Mouse (Mus musculus) limb, embryonic 14.5 days (tissue): ENCODE measurements around the gene Phlpp1. TPM values are rescaled to one million over a fixed set of nuclear protein-coding genes. Genes with fewer than 3 reads are reported as not detected.

Experiments used
- ATAC-seq: fragments of 200-750 bp; cut with Nextera tagmentation; 2 replicates; pipeline ENCODE4 v1.8.0; 2017; ENCODE audit warnings: low read depth, moderate number of reproducible peaks, moderate TSS enrichment; ENCODE audit not compliant: low FRiP score
- DNase-seq: peaks from one replicate; pipeline ENCODE4 v3.0.0-alpha.2; 2015; ENCODE audit warnings: low spot score
- H3K27ac ChIP-seq: fragments of 300-500 bp; sonication (generic); replicated peaks from 2 replicates; pipeline ENCODE4 v1.5.1; 2014; ENCODE audit warnings: low read depth, mild to moderate bottlenecking, low read length, moderate library complexity, mixed read lengths
- H3K27me3 ChIP-seq: fragments of 300-500 bp; sonication (generic); 2 replicates; pipeline ENCODE4 v1.6.1; 2014; ENCODE audit warnings: low read length, mixed read lengths; ENCODE audit not compliant: control insufficient read depth, insufficient read depth
- H3K36me3 ChIP-seq: fragments of 300-500 bp; sonication (generic); 2 replicates; pipeline ENCODE4 v1.6.1; 2014; ENCODE audit warnings: mild to moderate bottlenecking, low read length, moderate library complexity, mixed read lengths; ENCODE audit not compliant: control insufficient read depth, insufficient read depth
- H3K4me1 ChIP-seq: fragments of 300-500 bp; sonication (generic); 2 replicates; pipeline ENCODE4 v1.6.1; 2014; ENCODE audit warnings: antibody characterized with exemption, low read length, mixed read lengths; ENCODE audit not compliant: control insufficient read depth, insufficient read depth
- H3K4me2 ChIP-seq: fragments of 300-500 bp; sonication (generic); replicated peaks from 2 replicates; pipeline ENCODE4 v1.6.1; 2014; ENCODE audit warnings: low read depth, mild to moderate bottlenecking, low read length, moderate library complexity; ENCODE audit not compliant: severe bottlenecking
- H3K4me3 ChIP-seq: fragments of 300-500 bp; sonication (generic); replicated peaks from 2 replicates; pipeline ENCODE4 v1.5.1; 2014; ENCODE audit warnings: low read length
- H3K9ac ChIP-seq: fragments of 300-500 bp; sonication (generic); 2 replicates; pipeline ENCODE4 v1.6.1; 2014; ENCODE audit warnings: mild to moderate bottlenecking, low read depth, low read length, moderate library complexity; ENCODE audit not compliant: severe bottlenecking
- H3K9me3 ChIP-seq: fragments of 300-500 bp; sonication (generic); 2 replicates; pipeline ENCODE4 v1.6.1; 2016; ENCODE audit warnings: low read length; ENCODE audit not compliant: control insufficient read depth
- POLR2A ChIP-seq: fragments of 200-500 bp; IDR thresholded peaks from 2 replicates; pipeline ENCODE4 v1.8.0; 2012; ENCODE audit warnings: inconsistent platforms, mild to moderate bottlenecking, moderate library complexity, borderline replicate concordance; ENCODE audit not compliant: insufficient read depth, insufficient read length; ENCODE audit errors: extremely low read depth
- WGBS: fragments of 180-500 bp; shearing (Covaris S2); extraction: QIAGEN DNeasy Blood & Tissue Kit; methylation state at CpG from one replicate; pipeline ENCODE4 v1.1.7; 2014; 5-methylcytosine and 5-hydroxymethylcytosine counted together
- polyA plus RNA-seq, 2 experiments: library from polyadenylated mRNA; depleted of rRNA in 1 of 2; stranded (reverse) in 1 of 2; unstranded in 1 of 2; fragments of >200 nt; fragmentation: Nextera tagmentation in 1 of 2; extraction: Ambion mirVana in 1 of 2; gene quantifications; 2 replicates each; pipeline versions ENCODE4 v1.2.1 to v1.2.3; 2012 to 2014

Gene Phlpp1
- polyA plus RNA-seq, 2 experiments: 3.9 to 9.3 TPM

- no peak overlapping the region for H3K4me2 ChIP-seq
- no peaks in the 10 kb centered on the region for H3K9me3 ChIP-seq
- no peak overlapping the region for H3K27ac ChIP-seq
- no peaks in the 10 kb centered on the region for H3K4me1 ChIP-seq
- H3K4me3 ChIP-seq: no peak overlapping the region
- ATAC-seq (0 out of 2 replicates have a peak, but pooled peaks have one; percentile 41), DNase-seq (no peak)
- H3K36me3 ChIP-seq: 0 out of 2 replicates have a peak, but pooled peaks cover 9% of the 10 kb centered on the region
- WGBS: 86% methylated on average over 4 of the region's 4 CpGs
- no peak for TF ChIP-seq POLR2A
- H3K27me3 ChIP-seq: no peaks in the 10 kb centered on the region
- no peak overlapping the region for H3K9ac ChIP-seq
Observed at GRCm38 (mm10) chr1:106353993-106354392, 182.4 kb downstream of the Phlpp1 start.

- Histone ChIP-seq H3K4me3 (no peak overlapping the region), H3K4me2 (no peak overlapping the region), H3K27me3 (no peaks in the 10 kb centered on the region), H3K36me3 (no peaks in the 10 kb centered on the region), H3K9me3 (no peaks in the 10 kb centered on the region), H3K9ac (no peak overlapping the region), H3K27ac (no peak overlapping the region), H3K4me1 (no peaks in the 10 kb centered on the region)
- TF ChIP-seq POLR2A: no peak
- DNase-seq (no peak), ATAC-seq (no peak)
Observed at GRCm38 (mm10) chr1:106359474-106359873, 187.9 kb downstream of the Phlpp1 start.

- no peak overlapping the region for H3K27ac ChIP-seq
- ATAC-seq (no peak), DNase-seq (no peak)
- no peaks in the 10 kb centered on the region for H3K9me3 ChIP-seq
- no peak for TF ChIP-seq POLR2A
- WGBS: 75% methylated on average over 3 of the region's 3 CpGs
- no peak overlapping the region for H3K4me3 ChIP-seq
- H3K9ac ChIP-seq: no peak overlapping the region
- H3K27me3 ChIP-seq: no peaks in the 10 kb centered on the region
- no peaks in the 10 kb centered on the region for H3K36me3 ChIP-seq
- H3K4me1 ChIP-seq: no peaks in the 10 kb centered on the region
- no peak overlapping the region for H3K4me2 ChIP-seq
Observed at GRCm38 (mm10) chr1:106362841-106363604, 191.5 kb downstream of the Phlpp1 start.

- Histone ChIP-seq H3K36me3 (peaks cover 11% of the 10 kb centered on the region; the same call in 1 of the 2 replicates), H3K4me1 (no peaks in the 10 kb centered on the region), H3K4me2 (no peak overlapping the region), H3K9ac (no peak overlapping the region), H3K27me3 (no peaks in the 10 kb centered on the region), H3K9me3 (no peaks in the 10 kb centered on the region), H3K4me3 (no peak overlapping the region), H3K27ac (no peak overlapping the region)
- ATAC-seq (no peak), DNase-seq (no peak)
- WGBS: 84% methylated on average over 3 of the region's 3 CpGs
- TF ChIP-seq POLR2A: no peak
Observed at GRCm38 (mm10) chr1:106369330-106369729, 197.8 kb downstream of the Phlpp1 start.

GRCm38 (mm10) chr1:106372446-106372845 is 200.9 kb downstream of the Phlpp1 start:
- H3K4me3 ChIP-seq: no peak overlapping the region
- no peak for TF ChIP-seq POLR2A
- H3K9ac ChIP-seq: no peak overlapping the region
- H3K4me2 ChIP-seq: no peak overlapping the region
- no peaks in the 10 kb centered on the region for H3K27me3 ChIP-seq
- ATAC-seq: no peak
- no peak overlapping the region for H3K27ac ChIP-seq
- peaks cover 14% of the 10 kb centered on the region for H3K36me3 ChIP-seq
- H3K9me3 ChIP-seq: no peaks in the 10 kb centered on the region
- no peak for DNase-seq
- WGBS: 77% methylated on average over 2 of the region's 2 CpGs
- H3K4me1 ChIP-seq: no peaks in the 10 kb centered on the region
